Mouse (Mus musculus): ENCODE measurements around the gene Ccl4. TPM values are rescaled to one million over a fixed set of nuclear protein-coding genes. Genes with fewer than 3 reads are reported as not detected.

Ccl4 gene
- polyA plus RNA-seq, 1 experiment from 2014 or later, result not detected

- 79% methylated on average over 8 of the region's 8 CpGs for WGBS
- H3K4me2 ChIP-seq (ENCODE audit: low read depth, low read length), result no peak overlapping the region
- no peaks in the 10 kb centered on the region for H3K36me3 ChIP-seq (ENCODE audit: control insufficient read depth, insufficient read depth, low read length)
- no peaks in the 10 kb centered on the region for H3K4me1 ChIP-seq (replicated peaks; ENCODE audit: control insufficient read depth, insufficient read depth, low read length)
- no peak overlapping the region for H3K9ac ChIP-seq (ENCODE audit: low read length)
- no peaks in the 10 kb centered on the region for H3K27me3 ChIP-seq (ENCODE audit: control insufficient read depth, insufficient read depth, low read depth, low read length)
- no peak overlapping the region for H3K27ac ChIP-seq (ENCODE audit: low read length)
- no peak overlapping the region for H3K4me3 ChIP-seq (ENCODE audit: low read length)
- no peak for ATAC-seq (ENCODE audit: low read depth)
- H3K9me3 ChIP-seq (ENCODE audit: control insufficient read depth, low read length), result no peaks in the 10 kb centered on the region
Observed at GRCm38 (mm10) chr11:83654606-83655005, 7.8 kb upstream of the Ccl4 start.

DNA sequence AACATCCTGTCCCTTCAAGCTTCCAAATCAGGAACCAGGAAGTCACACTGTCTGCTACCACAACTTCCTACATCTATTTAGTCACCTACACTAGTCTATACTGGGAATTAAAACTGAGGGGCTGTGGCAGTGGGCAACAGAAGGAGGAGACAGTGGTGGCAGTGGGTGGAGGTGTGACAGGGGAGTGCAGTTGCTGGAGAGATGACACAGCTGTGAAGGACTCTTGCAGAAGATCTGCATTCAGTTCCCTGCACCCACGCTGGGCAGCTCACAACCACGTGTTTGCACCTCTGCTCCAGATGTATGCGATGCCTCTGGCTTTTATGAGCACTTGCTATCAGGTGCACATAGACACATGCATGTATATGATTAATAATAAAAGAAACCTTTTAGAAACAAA is 4.9 kb upstream of the Ccl4 start:
- Histone ChIP-seq H3K36me3 (ENCODE audit: control insufficient read depth, insufficient read depth, low read length) (no peaks in the 10 kb centered on the region), H3K4me1 (replicated peaks; ENCODE audit: control insufficient read depth, insufficient read depth, low read length) (no peaks in the 10 kb centered on the region), H3K4me2 (ENCODE audit: low read depth, low read length) (no peak overlapping the region), H3K9me3 (ENCODE audit: control insufficient read depth, low read length) (no peaks in the 10 kb centered on the region), H3K4me3 (ENCODE audit: low read length) (no peak overlapping the region), H3K9ac (ENCODE audit: low read length) (no peak overlapping the region), H3K27ac (ENCODE audit: low read length) (no peak overlapping the region), H3K27me3 (ENCODE audit: control insufficient read depth, insufficient read depth, low read depth, low read length) (no peaks in the 10 kb centered on the region)
- WGBS, result 70% methylated on average over 3 of the region's 3 CpGs
- ATAC-seq (ENCODE audit: low read depth), result no peak

DNA sequence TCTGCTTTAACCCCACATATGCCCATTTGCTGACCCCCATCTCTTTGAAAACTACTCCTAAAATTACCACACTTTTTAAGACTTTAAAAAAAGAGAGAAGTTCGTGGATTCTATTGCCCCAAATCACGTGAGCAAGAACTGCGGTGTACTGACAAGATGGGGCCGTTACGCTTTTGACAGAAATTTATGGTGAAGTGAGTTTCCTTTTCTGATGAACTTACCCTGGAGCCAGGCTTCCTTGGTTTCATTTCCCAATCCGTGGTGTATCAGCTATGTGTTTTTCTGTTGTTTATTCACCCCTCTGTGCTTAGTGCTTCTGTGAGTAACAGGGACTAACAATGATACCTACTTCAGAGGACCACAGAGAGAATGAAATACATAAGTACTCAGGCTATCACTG is 3.6 kb upstream of the Ccl4 start:
- Histone ChIP-seq H3K4me3 (ENCODE audit: low read length) (no peak overlapping the region), H3K9me3 (ENCODE audit: control insufficient read depth, low read length) (no peaks in the 10 kb centered on the region), H3K27ac (ENCODE audit: low read length) (no peak overlapping the region), H3K9ac (ENCODE audit: low read length) (no peak overlapping the region), H3K4me1 (replicated peaks; ENCODE audit: control insufficient read depth, insufficient read depth, low read length) (no peaks in the 10 kb centered on the region), H3K36me3 (ENCODE audit: control insufficient read depth, insufficient read depth, low read length) (no peaks in the 10 kb centered on the region), H3K4me2 (ENCODE audit: low read depth, low read length) (no peak overlapping the region), H3K27me3 (ENCODE audit: control insufficient read depth, insufficient read depth, low read depth, low read length) (no peaks in the 10 kb centered on the region)
- 70% methylated on average over 6 of the region's 6 CpGs for WGBS
- ATAC-seq (ENCODE audit: low read depth), result no peak

DNA sequence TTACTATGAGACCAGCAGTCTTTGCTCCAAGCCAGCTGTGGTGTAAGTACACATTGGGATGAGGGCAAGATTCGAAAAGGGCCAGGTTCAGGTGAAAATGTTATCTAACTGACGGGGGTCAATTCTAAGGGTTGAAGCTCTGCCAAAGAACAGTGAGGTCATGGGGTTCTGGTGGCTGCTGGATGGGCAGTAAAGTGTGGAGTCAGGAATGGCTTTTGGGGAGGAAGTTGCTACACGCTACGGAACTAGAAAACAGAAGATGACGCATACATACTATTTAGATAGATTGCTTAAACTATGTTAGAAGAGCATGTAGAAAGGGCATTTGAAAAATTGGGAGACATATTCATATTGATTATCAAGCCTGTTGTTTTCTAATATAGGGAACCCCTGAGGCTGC is 1.1 kb downstream of the Ccl4 start:
- no peak overlapping the region for H3K4me3 ChIP-seq (ENCODE audit: low read length)
- H3K9ac ChIP-seq (ENCODE audit: low read length), result no peak overlapping the region
- no peaks in the 10 kb centered on the region for H3K36me3 ChIP-seq (ENCODE audit: control insufficient read depth, insufficient read depth, low read length)
- no peak for ATAC-seq (ENCODE audit: low read depth)
- H3K9me3 ChIP-seq (ENCODE audit: control insufficient read depth, low read length), result no peaks in the 10 kb centered on the region
- H3K27me3 ChIP-seq (ENCODE audit: control insufficient read depth, insufficient read depth, low read depth, low read length), result no peaks in the 10 kb centered on the region
- WGBS, result 55% methylated on average over 5 of the region's 5 CpGs
- no peak overlapping the region for H3K27ac ChIP-seq (ENCODE audit: low read length)
- no peak overlapping the region for H3K4me2 ChIP-seq (ENCODE audit: low read depth, low read length)
- H3K4me1 ChIP-seq (replicated peaks; ENCODE audit: control insufficient read depth, insufficient read depth, low read length), result no peaks in the 10 kb centered on the region

GRCm38 (mm10) chr11:83671743-83672142 is 9.4 kb downstream of the Ccl4 start:
- no peaks in the 10 kb centered on the region for H3K36me3 ChIP-seq (ENCODE audit: control insufficient read depth, insufficient read depth, low read length)
- no peaks in the 10 kb centered on the region for H3K9me3 ChIP-seq (ENCODE audit: control insufficient read depth, low read length)
- ATAC-seq (ENCODE audit: low read depth), result no peak
- no peaks in the 10 kb centered on the region for H3K4me1 ChIP-seq (replicated peaks; ENCODE audit: control insufficient read depth, insufficient read depth, low read length)
- H3K4me3 ChIP-seq (ENCODE audit: low read length), result no peak overlapping the region
- H3K4me2 ChIP-seq (ENCODE audit: low read depth, low read length), result no peak overlapping the region
- H3K27ac ChIP-seq (ENCODE audit: low read length), result no peak overlapping the region
- no peak overlapping the region for H3K9ac ChIP-seq (ENCODE audit: low read length)
- no peaks in the 10 kb centered on the region for H3K27me3 ChIP-seq (ENCODE audit: control insufficient read depth, insufficient read depth, low read depth, low read length)

DNA sequence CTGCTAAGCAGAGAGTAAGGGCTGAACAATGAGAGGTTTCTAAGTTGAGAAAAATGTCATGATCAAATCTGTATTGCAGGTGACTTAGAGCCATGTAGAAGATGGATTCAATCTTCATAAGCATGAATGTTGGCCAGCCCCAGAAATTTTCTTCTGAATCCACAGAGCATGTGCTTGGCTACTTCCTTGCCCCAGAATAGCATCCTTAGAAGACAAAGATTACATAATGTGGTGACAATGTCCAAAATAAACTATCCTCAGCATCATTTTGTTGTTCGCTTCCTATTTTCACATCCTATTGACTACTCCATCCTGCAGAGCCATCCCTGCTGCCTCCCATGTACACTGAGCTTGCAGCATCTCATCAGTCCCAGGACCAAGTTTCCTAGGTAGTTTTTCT is 13.3 kb downstream of the Ccl4 start:
- H3K9ac ChIP-seq (ENCODE audit: low read length), result no peak overlapping the region
- no peaks in the 10 kb centered on the region for H3K36me3 ChIP-seq (ENCODE audit: control insufficient read depth, insufficient read depth, low read length)
- H3K27me3 ChIP-seq (ENCODE audit: control insufficient read depth, insufficient read depth, low read depth, low read length), result no peaks in the 10 kb centered on the region
- no peak overlapping the region for H3K4me2 ChIP-seq (ENCODE audit: low read depth, low read length)
- no peak overlapping the region for H3K4me3 ChIP-seq (ENCODE audit: low read length)
- WGBS, result 90% methylated on average over 1 of the region's 1 CpGs
- H3K4me1 ChIP-seq (replicated peaks; ENCODE audit: control insufficient read depth, insufficient read depth, low read length), result no peaks in the 10 kb centered on the region
- H3K9me3 ChIP-seq (ENCODE audit: control insufficient read depth, low read length), result no peaks in the 10 kb centered on the region
- ATAC-seq (ENCODE audit: low read depth), result no peak
- H3K27ac ChIP-seq (ENCODE audit: low read length), result no peak overlapping the region

GRCm38 (mm10) chr11:83689918-83690317 is 27.5 kb downstream of the Ccl4 start:
- H3K27ac ChIP-seq (ENCODE audit: low read length), result no peak overlapping the region
- no peak overlapping the region for H3K4me2 ChIP-seq (ENCODE audit: low read depth, low read length)
- H3K4me1 ChIP-seq (replicated peaks; ENCODE audit: control insufficient read depth, insufficient read depth, low read length), result no peaks in the 10 kb centered on the region
- no peak for ATAC-seq (ENCODE audit: low read depth)
- 78% methylated on average over 1 of the region's 1 CpGs for WGBS
- no peak overlapping the region for H3K4me3 ChIP-seq (ENCODE audit: low read length)
- no peaks in the 10 kb centered on the region for H3K9me3 ChIP-seq (ENCODE audit: control insufficient read depth, low read length)
- no peaks in the 10 kb centered on the region for H3K27me3 ChIP-seq (ENCODE audit: control insufficient read depth, insufficient read depth, low read depth, low read length)
- no peaks in the 10 kb centered on the region for H3K36me3 ChIP-seq (ENCODE audit: control insufficient read depth, insufficient read depth, low read length)
- no peak overlapping the region for H3K9ac ChIP-seq (ENCODE audit: low read length)

DNA sequence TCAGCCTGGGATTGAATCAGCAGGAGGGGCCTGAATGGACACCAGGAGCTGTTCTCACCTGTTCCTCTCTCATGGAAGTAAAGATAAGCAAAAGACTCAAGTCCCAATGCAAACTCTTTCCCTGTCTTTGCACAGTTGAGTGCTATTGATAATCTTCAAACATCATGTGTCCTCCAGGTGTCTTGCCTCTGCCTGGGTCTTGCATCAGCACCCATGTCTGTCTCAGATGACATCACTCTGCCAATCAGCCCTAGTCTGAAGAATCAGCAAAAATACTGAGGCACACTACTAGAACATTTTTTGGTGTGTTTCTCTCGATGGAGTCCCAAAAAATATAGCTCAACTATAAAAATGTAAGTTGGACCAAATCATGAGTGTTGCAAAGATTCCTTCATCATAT is 29.6 kb downstream of the Ccl4 start:
- Histone ChIP-seq H3K4me3 (ENCODE audit: low read length) (no peak overlapping the region), H3K27ac (ENCODE audit: low read length) (no peak overlapping the region), H3K9me3 (ENCODE audit: control insufficient read depth, low read length) (no peaks in the 10 kb centered on the region), H3K4me1 (replicated peaks; ENCODE audit: control insufficient read depth, insufficient read depth, low read length) (no peaks in the 10 kb centered on the region), H3K27me3 (ENCODE audit: control insufficient read depth, insufficient read depth, low read depth, low read length) (no peaks in the 10 kb centered on the region), H3K9ac (ENCODE audit: low read length) (no peak overlapping the region), H3K36me3 (ENCODE audit: control insufficient read depth, insufficient read depth, low read length) (no peaks in the 10 kb centered on the region), H3K4me2 (ENCODE audit: low read depth, low read length) (no peak overlapping the region)
- WGBS, result 51% methylated on average over 1 of the region's 1 CpGs
- ATAC-seq (ENCODE audit: low read depth), result no peak

DNA sequence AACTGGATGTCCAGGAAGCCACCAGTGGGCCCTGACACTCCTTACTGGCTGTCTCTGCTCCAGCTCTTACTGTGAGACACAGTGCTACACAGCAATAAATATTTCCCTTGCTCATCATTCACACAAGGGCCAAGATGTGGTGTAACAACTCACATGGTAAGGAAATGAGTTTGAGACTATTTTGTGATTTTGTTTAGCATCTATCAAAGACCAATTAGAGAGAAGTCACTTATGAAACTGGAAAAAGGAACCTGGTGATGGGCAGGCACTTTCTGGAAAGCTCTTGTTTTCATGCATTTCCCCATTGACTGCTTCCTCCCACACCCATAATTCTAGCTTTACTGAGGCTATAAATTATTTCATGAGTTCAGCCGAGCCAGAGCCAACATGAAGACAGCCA is 41.3 kb downstream of the Ccl4 start, which contains the start of gene Wfdc17:
Wfdc17 (plus strand) TSS at position 287 of the 400 bp plus-strand sequence.
- H3K27me3 ChIP-seq (ENCODE audit: control insufficient read depth, insufficient read depth, low read depth, low read length), result no peaks in the 10 kb centered on the region
- H3K4me3 ChIP-seq (ENCODE audit: low read length), result no peak within 1 kb of the TSS
- H3K4me2 ChIP-seq (ENCODE audit: low read depth, low read length), result no peak within 1 kb of the TSS
- H3K36me3 ChIP-seq (ENCODE audit: control insufficient read depth, insufficient read depth, low read length), result no peaks in the 10 kb centered on the region
- H3K27ac ChIP-seq (ENCODE audit: low read length), result no peak within 1 kb of the TSS
- ATAC-seq (ENCODE audit: low read depth), result no peak
- no peak within 1 kb of the TSS for H3K9ac ChIP-seq (ENCODE audit: low read length)
- no peaks in the 10 kb centered on the region for H3K4me1 ChIP-seq (replicated peaks; ENCODE audit: control insufficient read depth, insufficient read depth, low read length)
- 58% methylated on average over 1 of the region's 1 CpGs for WGBS
- H3K9me3 ChIP-seq (ENCODE audit: control insufficient read depth, low read length), result no peaks in the 10 kb centered on the region

DNA sequence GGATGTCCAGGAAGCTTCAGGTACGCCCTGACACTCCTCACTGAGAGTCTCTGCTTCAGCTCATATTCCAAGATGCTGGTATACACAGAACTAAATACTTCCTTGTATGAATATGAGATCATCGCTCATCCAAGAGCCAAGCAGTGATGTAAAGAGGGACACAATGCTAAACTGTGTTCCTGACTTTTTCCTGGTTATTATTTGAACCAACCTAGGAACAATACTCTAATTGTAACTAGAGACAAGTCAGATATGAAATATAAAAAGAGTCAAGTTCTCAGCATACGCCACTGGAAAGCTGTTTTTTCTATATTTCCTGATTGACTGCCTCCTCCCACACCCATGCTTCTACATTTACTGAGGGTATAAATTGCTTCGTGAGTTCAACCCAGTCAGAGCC is 46.3 kb downstream of the Ccl4 start, which contains the start of gene Wfdc18:
Wfdc18 (plus strand) TSS at position 301 of the 400 bp plus-strand sequence.
- Histone ChIP-seq H3K4me3 (ENCODE audit: low read length) (no peak within 1 kb of the TSS), H3K9me3 (ENCODE audit: control insufficient read depth, low read length) (no peaks in the 10 kb centered on the region), H3K4me2 (ENCODE audit: low read depth, low read length) (no peak within 1 kb of the TSS), H3K36me3 (ENCODE audit: control insufficient read depth, insufficient read depth, low read length) (no peaks in the 10 kb centered on the region), H3K4me1 (replicated peaks; ENCODE audit: control insufficient read depth, insufficient read depth, low read length) (no peaks in the 10 kb centered on the region), H3K27ac (ENCODE audit: low read length) (no peak within 1 kb of the TSS), H3K9ac (ENCODE audit: low read length) (no peak within 1 kb of the TSS), H3K27me3 (ENCODE audit: control insufficient read depth, insufficient read depth, low read depth, low read length) (no peaks in the 10 kb centered on the region)
- no peak for ATAC-seq (ENCODE audit: low read depth)
- 68% methylated on average over 4 of the region's 4 CpGs for WGBS
